Mouse (Mus musculus) olfactory bulb, adult 2 months (tissue): Measurements from ENCODE around the gene 2210016F16Rik. TPM values are rescaled to one million over a fixed set of nuclear protein-coding genes. Genes with fewer than 3 reads are reported as not detected.

Experiments
- H3K27ac ChIP-seq: fragments of 200-500 bp; 2 replicates; pipeline ENCODE4 v1.5.1; 2012; ENCODE audit warnings: low read depth, low read length; ENCODE audit not compliant: insufficient read depth
- H3K4me1 ChIP-seq: fragments of 200-500 bp; 2 replicates; pipeline ENCODE4 v1.6.1; 2012; ENCODE audit warnings: low read length; ENCODE audit not compliant: control insufficient read depth, insufficient read depth
- H3K4me3 ChIP-seq: fragments of 200-500 bp; 2 replicates; pipeline ENCODE4 v1.5.1; 2012; ENCODE audit warnings: mild to moderate bottlenecking, low read depth, low read length, moderate library complexity; ENCODE audit not compliant: insufficient read depth
- CTCF ChIP-seq: fragments of 200-500 bp; IDR thresholded peaks from 2 replicates; pipeline ENCODE4 v1.5.1; 2012; ENCODE audit warnings: low read depth, mild to moderate bottlenecking, low read length, moderate library complexity; ENCODE audit not compliant: insufficient read depth
- POLR2A ChIP-seq: fragments of 200-500 bp; IDR thresholded peaks from 2 replicates; pipeline ENCODE4 v1.6.1; 2012; ENCODE audit warnings: mild to moderate bottlenecking, low read depth, low read length, moderate library complexity; ENCODE audit not compliant: insufficient read depth
- WGBS: fragments of 180-500 bp; shearing (Covaris S2); methylation state at CpG from one replicate; pipeline ENCODE4 v1.1.7; 2018; 5-methylcytosine and 5-hydroxymethylcytosine counted together
- polyA plus RNA-seq: library from polyadenylated mRNA; stranded (reverse); fragments of >200 nt; gene quantifications from 2 replicates; pipeline ENCODE4 v1.2.4, GENCODE M21; 2012; ENCODE audit warnings: low replicate concordance; ENCODE audit not compliant: missing spikeins, insufficient read depth, insufficient read length

2210016F16Rik gene
- polyA plus RNA-seq, 1 experiment, result not detected

GRCm38 (mm10) chr13:58359304-58359653 lies 25.7 kb downstream of the 2210016F16Rik start:
- TF ChIP-seq POLR2A (no peak), CTCF (no peak)
- H3K4me1 ChIP-seq, result 0 out of 2 replicates have a peak, but pooled peaks cover 3% of the 10 kb centered on the region
- no peak overlapping the region for H3K27ac ChIP-seq
- 11% methylated on average over 7 of the region's 7 CpGs for WGBS
- peak overlapping the region; percentile 56 for H3K4me3 ChIP-seq

GRCm38 (mm10) chr13:58358629-58359303 lies 26.3 kb downstream of the 2210016F16Rik start, which contains the start of gene Kif27:
Kif27 (minus strand) TSS chr13:58359122.
- WGBS, result under 1% methylated on average over 84 of the region's 85 CpGs
- no peak within 1 kb of the TSS for H3K27ac ChIP-seq
- TF ChIP-seq CTCF (no peak), POLR2A (no peak)
- H3K4me3 ChIP-seq, result peak within 1 kb of the TSS; percentile 56
- 0 out of 2 replicates have a peak, but pooled peaks cover 3% of the 10 kb centered on the region for H3K4me1 ChIP-seq

- Histone ChIP-seq H3K27ac (no peak overlapping the region), H3K4me3 (no peak overlapping the region), H3K4me1 (no peaks in the 10 kb centered on the region)
- no peak for TF ChIP-seq CTCF
- TF ChIP-seq POLR2A, result no peak
These were observed 32.0 kb downstream of the 2210016F16Rik start for GRCm38 (mm10) chr13:58352996-58353395.

- Histone ChIP-seq H3K4me3 (no peak overlapping the region), H3K27ac (no peak overlapping the region), H3K4me1 (no peaks in the 10 kb centered on the region)
- TF ChIP-seq CTCF (no peak), POLR2A (no peak)
- 87% methylated on average over 4 of the region's 4 CpGs for WGBS
These were observed 34.4 kb downstream of the 2210016F16Rik start for GRCm38 (mm10) chr13:58350606-58351005.

GRCm38 (mm10) chr13:58344505-58344904 lies 40.5 kb downstream of the 2210016F16Rik start:
- WGBS, result 32% methylated on average over 9 of the region's 9 CpGs
- no peak for TF ChIP-seq CTCF
- TF ChIP-seq POLR2A, result no peak
- Histone ChIP-seq H3K27ac (no peak overlapping the region), H3K4me3 (no peak overlapping the region), H3K4me1 (no peaks in the 10 kb centered on the region)

GRCm38 (mm10) chr13:58337456-58337855 lies 47.6 kb downstream of the 2210016F16Rik start:
- TF ChIP-seq CTCF (no peak), POLR2A (no peak)

GRCm38 (mm10) chr13:58334116-58334515 lies 50.9 kb downstream of the 2210016F16Rik start:
- Histone ChIP-seq H3K4me1 (peaks cover 3% of the 10 kb centered on the region; the same call in 1 of the 2 replicates), H3K4me3 (no peak overlapping the region), H3K27ac (no peak overlapping the region)
- TF ChIP-seq POLR2A, result no peak
- no peak for TF ChIP-seq CTCF
- WGBS, result 84% methylated on average over 5 of the region's 5 CpGs

More at GRCm38 (mm10) chr13:58337456-58337855, 47.6 kb downstream of the 2210016F16Rik start:
- WGBS, result 89% methylated on average over 12 of the region's 12 CpGs
- Histone ChIP-seq H3K4me1 (no peaks in the 10 kb centered on the region), H3K27ac (no peak overlapping the region), H3K4me3 (no peak overlapping the region)

Other genes with a start within 250 kb of the 2210016F16Rik start
- gene Idnk, start 227.6 kb downstream of the 2210016F16Rik start, polyA plus RNA-seq, result not detected in 2 replicates
- gene Ubqln1, start 169.6 kb downstream of the 2210016F16Rik start, polyA plus RNA-seq, result 142 TPM in 1 of 2 replicates, not detected in the other
- gene Gkap1, start 109.5 kb downstream of the 2210016F16Rik start, polyA plus RNA-seq, result not detected in 2 replicates
- not detected in 2 replicates for gene Kif27, start 26.1 kb downstream of the 2210016F16Rik start, polyA plus RNA-seq
- not detected in 2 replicates for gene Rmi1, start 17.0 kb upstream of the 2210016F16Rik start, polyA plus RNA-seq
- gene Hnrnpk, start 18.1 kb upstream of the 2210016F16Rik start, polyA plus RNA-seq, result 1,477 and 1,573 TPM in 2 replicates
- gene Slc28a3, start 225.7 kb upstream of the 2210016F16Rik start, polyA plus RNA-seq, result not detected in 2 replicates